Mouse (Mus musculus) subcutaneous adipose tissue, adult 2 months (tissue): Measurements from ENCODE around the gene Gm29133. TPM values are rescaled to one million over a fixed set of nuclear protein-coding genes. Genes with fewer than 3 reads are reported as not detected.

Source experiments
- polyA plus RNA-seq: library from polyadenylated mRNA; depleted of rRNA; stranded (reverse); fragments of >200 nt; gene quantifications from 2 replicates; pipeline ENCODE4 v1.2.3, GENCODE M21; 2012; ENCODE audit warnings: low replicate concordance; rRNA removed

Gene Gm29133
- polyA plus RNA-seq, result not detected in 2 replicates

DNA sequence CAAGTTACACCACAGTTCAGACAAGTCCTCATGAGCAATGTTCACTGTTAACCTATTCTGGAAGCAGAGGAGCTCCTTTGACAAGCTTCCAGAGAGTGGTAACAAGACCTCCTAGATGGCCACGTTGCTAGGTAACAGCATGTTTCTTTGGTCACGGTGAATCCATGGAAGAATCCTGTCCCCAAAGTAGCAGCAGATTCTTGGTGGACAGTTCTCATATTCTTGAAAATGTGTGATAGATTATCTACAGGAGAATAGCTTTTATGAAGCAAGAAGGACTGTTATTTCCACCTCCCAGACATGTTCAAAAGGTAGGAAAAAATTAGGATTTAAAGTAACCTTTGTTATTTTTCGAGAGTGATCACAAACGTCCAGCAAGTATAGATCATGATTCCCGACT is at the start of gene Gm29133:
TSS of gene Gm29133 (plus strand) at position 301 of the 400 bp plus-strand sequence.

Other genes with a start within 250 kb of the Gm29133 start
- 5.1 and 7.7 TPM in 2 replicates for gene Pdcd10, start 191.3 kb upstream of the Gm29133 start, polyA plus RNA-seq
- 0.37 and 1.3 TPM in 2 replicates for gene Serpini1, start 190.7 kb upstream of the Gm29133 start, polyA plus RNA-seq
- gene Golim4, start 208.8 kb downstream of the Gm29133 start, polyA plus RNA-seq, result 38.6 and 47.2 TPM in 2 replicates